Mouse (Mus musculus) stomach, embryonic 16.5 days (tissue): Measurements from ENCODE around the gene Slc16a11. TPM values are rescaled to one million over a fixed set of nuclear protein-coding genes. Genes with fewer than 3 reads are reported as not detected.

Experiments
- ATAC-seq: fragments of 200-750 bp; cut with Nextera tagmentation; 2 replicates; pipeline ENCODE4 v1.8.0; 2017; ENCODE audit warnings: moderate number of reproducible peaks, moderate TSS enrichment; ENCODE audit not compliant: insufficient read depth, low FRiP score
- H3K27ac ChIP-seq: fragments of 300-500 bp; sonication (generic); 2 replicates; pipeline ENCODE4 v1.5.1; 2014; ENCODE audit warnings: low read length
- H3K27me3 ChIP-seq: fragments of 300-500 bp; sonication (generic); 2 replicates; pipeline ENCODE4 v1.6.1; 2014; ENCODE audit warnings: low read length, control low read depth, mixed read lengths; ENCODE audit not compliant: control insufficient read depth, insufficient read depth
- H3K36me3 ChIP-seq: fragments of 300-500 bp; sonication (generic); 2 replicates; pipeline ENCODE4 v1.6.1; 2014; ENCODE audit warnings: low read length; ENCODE audit not compliant: control insufficient read depth, insufficient read depth
- H3K4me1 ChIP-seq: fragments of 300-500 bp; sonication (generic); 2 replicates; pipeline ENCODE4 v1.6.1; 2014; ENCODE audit warnings: low read length, control low read depth, mixed read lengths; ENCODE audit not compliant: control insufficient read depth, insufficient read depth
- H3K4me2 ChIP-seq: fragments of 300-500 bp; sonication (generic); 2 replicates; pipeline ENCODE4 v1.6.1; 2014; ENCODE audit warnings: low read depth, low read length, mixed read lengths
- H3K4me3 ChIP-seq: fragments of 300-500 bp; sonication (generic); replicated peaks from 2 replicates; pipeline ENCODE4 v1.5.1; 2014; ENCODE audit warnings: mild to moderate bottlenecking, low read length
- H3K9ac ChIP-seq: fragments of 300-500 bp; sonication (generic); 2 replicates; pipeline ENCODE4 v1.6.1; 2014; ENCODE audit warnings: low read length
- H3K9me3 ChIP-seq: fragments of 300-500 bp; sonication (generic); replicated peaks from 2 replicates; pipeline ENCODE4 v1.6.1; 2016; ENCODE audit warnings: low read length, control low read depth; ENCODE audit not compliant: control insufficient read depth
- WGBS: fragments of 180-500 bp; shearing (Covaris S2); extraction: QIAGEN DNeasy Blood & Tissue Kit; methylation state at CpG from one replicate; pipeline ENCODE4 v1.1.7; 2014; 5-methylcytosine and 5-hydroxymethylcytosine counted together
- polyA plus RNA-seq: library from polyadenylated mRNA; unstranded; fragments of >200 nt; fragmentation: Nextera tagmentation; extraction: Ambion mirVana; gene quantifications from 2 replicates; pipeline ENCODE4 v1.2.1, GENCODE M21; 2015

Slc16a11 gene
- polyA plus RNA-seq, 1 experiment from 2014 or later, result 1.5 TPM

- no peak overlapping the region for H3K9ac ChIP-seq
- peaks cover 3% of the 10 kb centered on the region; the same call in 1 of the 2 replicates for H3K4me1 ChIP-seq
- H3K27ac ChIP-seq, result no peak overlapping the region; the same call in 1 of the 2 replicates
- no peaks in the 10 kb centered on the region for H3K36me3 ChIP-seq
- no peaks in the 10 kb centered on the region for H3K9me3 ChIP-seq
- H3K27me3 ChIP-seq, result peaks cover 28% of the 10 kb centered on the region
- WGBS, result 69% methylated on average over 2 of the region's 2 CpGs
- no peak overlapping the region for H3K4me3 ChIP-seq
- no peak for ATAC-seq
- no peak overlapping the region for H3K4me2 ChIP-seq
Measured at GRCm38 (mm10) chr11:70210681-70211080, 1.9 kb upstream of the Slc16a11 start.

- ATAC-seq, result no peak
- H3K36me3 ChIP-seq, result no peaks in the 10 kb centered on the region
Measured at GRCm38 (mm10) chr11:70211972-70212371, 580 bp upstream of the Slc16a11 start.

GRCm38 (mm10) chr11:70212896-70213295 is 344 bp downstream of the Slc16a11 start:
- Histone ChIP-seq H3K9ac (peak overlapping the region; percentile 49; the same call in 1 of the 2 replicates), H3K4me2 (0 out of 2 replicates have a peak overlapping the region, but pooled peaks have one; percentile 54), H3K27me3 (peaks cover 37% of the 10 kb centered on the region), H3K27ac (no peak overlapping the region), H3K36me3 (no peaks in the 10 kb centered on the region), H3K4me3 (no peak overlapping the region), H3K9me3 (no peaks in the 10 kb centered on the region), H3K4me1 (peaks cover 3% of the 10 kb centered on the region; the same call in 1 of the 2 replicates)
- no peak for ATAC-seq
- WGBS, result 7% methylated on average over 9 of the region's 9 CpGs

More at GRCm38 (mm10) chr11:70211972-70212371, 580 bp upstream of the Slc16a11 start:
- Histone ChIP-seq H3K4me1 (peaks cover 3% of the 10 kb centered on the region; the same call in 1 of the 2 replicates), H3K27me3 (peaks cover 32% of the 10 kb centered on the region), H3K4me3 (no peak overlapping the region), H3K9me3 (no peaks in the 10 kb centered on the region), H3K9ac (no peak overlapping the region), H3K4me2 (no peak overlapping the region), H3K27ac (no peak overlapping the region)
- WGBS, result 79% methylated on average over 6 of the region's 6 CpGs

GRCm38 (mm10) chr11:70213736-70214135 is 1.2 kb downstream of the Slc16a11 start:
- Histone ChIP-seq H3K36me3 (no peaks in the 10 kb centered on the region), H3K4me2 (peak overlapping the region; percentile 54), H3K27me3 (peaks cover 37% of the 10 kb centered on the region), H3K4me3 (peak overlapping the region; percentile 40), H3K4me1 (peaks cover 3% of the 10 kb centered on the region; the same call in 1 of the 2 replicates), H3K9ac (peak overlapping the region; percentile 66), H3K9me3 (no peaks in the 10 kb centered on the region), H3K27ac (no peak overlapping the region)
- ATAC-seq, result peak; percentile 11; the same call in 1 of the 2 replicates
- 7% methylated on average over 26 of the region's 26 CpGs for WGBS

- peak overlapping the region; percentile 66 for H3K9ac ChIP-seq
- H3K4me3 ChIP-seq, result peak overlapping the region; percentile 40
- H3K9me3 ChIP-seq, result no peaks in the 10 kb centered on the region
- peaks cover 3% of the 10 kb centered on the region; the same call in 1 of the 2 replicates for H3K4me1 ChIP-seq
- H3K36me3 ChIP-seq, result no peaks in the 10 kb centered on the region
- 0 out of 2 replicates have a peak, but pooled peaks have one; percentile 26 for ATAC-seq
- no peak overlapping the region for H3K27ac ChIP-seq
- H3K4me2 ChIP-seq, result peak overlapping the region; percentile 54
- H3K27me3 ChIP-seq, result peaks cover 37% of the 10 kb centered on the region
- whole genome bisulfite sequencing, result 2% methylated on average over 46 of the region's 46 CpGs
Measured at GRCm38 (mm10) chr11:70214191-70214855, 1.8 kb downstream of the Slc16a11 start.

- no peaks in the 10 kb centered on the region for H3K36me3 ChIP-seq
- WGBS, result 10% methylated on average over 18 of the region's 18 CpGs
- no peak overlapping the region for H3K9ac ChIP-seq
- no peak overlapping the region for H3K27ac ChIP-seq
- H3K4me3 ChIP-seq, result peak overlapping the region; percentile 40; the same call in 1 of the 2 replicates
- no peaks in the 10 kb centered on the region for H3K9me3 ChIP-seq
- ATAC-seq, result no peak; the same call in 1 of the 2 replicates
- H3K4me2 ChIP-seq, result peak overlapping the region; percentile 54; the same call in 1 of the 2 replicates
- H3K27me3 ChIP-seq, result peaks cover 37% of the 10 kb centered on the region
- peaks cover 3% of the 10 kb centered on the region; the same call in 1 of the 2 replicates for H3K4me1 ChIP-seq
Measured at GRCm38 (mm10) chr11:70214856-70215209, 2.3 kb downstream of the Slc16a11 start.

GRCm38 (mm10) chr11:70215301-70215700 is 2.7 kb downstream of the Slc16a11 start:
- Histone ChIP-seq H3K4me3 (no peak overlapping the region), H3K27me3 (peaks cover 37% of the 10 kb centered on the region), H3K9me3 (no peaks in the 10 kb centered on the region), H3K4me2 (no peak overlapping the region), H3K36me3 (no peaks in the 10 kb centered on the region), H3K4me1 (peaks cover 7% of the 10 kb centered on the region; the same call in 1 of the 2 replicates), H3K27ac (no peak overlapping the region), H3K9ac (0 out of 2 replicates have a peak overlapping the region, but pooled peaks have one; percentile 23)
- ATAC-seq, result no peak
- WGBS, result 24% methylated on average over 22 of the region's 22 CpGs

- H3K9me3 ChIP-seq, result no peaks in the 10 kb centered on the region
- H3K36me3 ChIP-seq, result no peaks in the 10 kb centered on the region
- H3K4me2 ChIP-seq, result no peak overlapping the region
- ATAC-seq, result no peak
- no peak overlapping the region for H3K27ac ChIP-seq
- peaks cover 37% of the 10 kb centered on the region for H3K27me3 ChIP-seq
- H3K4me1 ChIP-seq, result peaks cover 9% of the 10 kb centered on the region; the same call in 1 of the 2 replicates
- WGBS, result 70% methylated on average over 3 of the region's 3 CpGs
- no peak overlapping the region for H3K9ac ChIP-seq
- no peak overlapping the region for H3K4me3 ChIP-seq
Measured at GRCm38 (mm10) chr11:70216103-70216502, 3.6 kb downstream of the Slc16a11 start.

GRCm38 (mm10) chr11:70218039-70218438 is 5.5 kb downstream of the Slc16a11 start:
- Histone ChIP-seq H3K4me3 (no peak overlapping the region), H3K9me3 (no peaks in the 10 kb centered on the region), H3K36me3 (no peaks in the 10 kb centered on the region), H3K27me3 (peaks cover 33% of the 10 kb centered on the region), H3K9ac (no peak overlapping the region), H3K27ac (no peak overlapping the region), H3K4me2 (no peak overlapping the region), H3K4me1 (peaks cover 13% of the 10 kb centered on the region)
- ATAC-seq, result no peak
- 79% methylated on average over 4 of the region's 4 CpGs for WGBS
